Mouse (Mus musculus) ES-E14 (cell line): ENCODE measurements at regions not wholly inside any gene's neighbourhood (a gene's known extent, or its start where the extent isn't known, plus 50 kb on each side); places are given as distances from the start of the nearest gene placed in this dataset.
A peak's percentile ranks its signal among the peaks of the same experiment; 100 is the strongest.

ENCODE experiments used
- DNase-seq: peaks from one replicate; pipeline ENCODE4 v3.0.0-alpha.2; 2013; ENCODE audit warnings: low read depth, low spot score
- H3K27ac ChIP-seq: 2 replicates; pipeline ENCODE4 v1.5.1; 2012; ENCODE audit warnings: low read depth, mild to moderate bottlenecking, low read length, moderate library complexity, mixed read lengths; ENCODE audit not compliant: poor library complexity, insufficient read depth, severe bottlenecking
- H3K36me3 ChIP-seq: 2 replicates; pipeline ENCODE4 v1.6.1; 2012; ENCODE audit warnings: mild to moderate bottlenecking, low read length, moderate library complexity, mixed read lengths; ENCODE audit not compliant: control insufficient read depth, poor library complexity, insufficient read depth, severe bottlenecking
- H3K4me1 ChIP-seq, 2 experiments: fragments of 150-350 bp in 1 of 2; sonication (generic) in 1 of 2; 2 replicates each; pipeline ENCODE4 v1.6.1; 2012; ENCODE audit warnings: low read length in 2 of 2, mild to moderate bottlenecking in 1 of 2, mixed read lengths in 1 of 2; ENCODE audit not compliant: control insufficient read depth in 2 of 2, insufficient read depth in 2 of 2, poor library complexity in 1 of 2
- H3K4me3 ChIP-seq, 2 experiments: fragments of 150-350 bp in 1 of 2; sonication (generic) in 1 of 2; 2 replicates each; pipeline ENCODE4 v1.5.1; 2012; ENCODE audit warnings: low read length in 2 of 2, low read depth in 1 of 2, mild to moderate bottlenecking in 1 of 2, mixed read lengths in 1 of 2; ENCODE audit not compliant: insufficient read depth in 1 of 2, poor library complexity in 1 of 2, severe bottlenecking in 1 of 2
- H3K9ac ChIP-seq: 2 replicates; pipeline ENCODE4 v1.6.1; 2012; ENCODE audit warnings: low read depth, mild to moderate bottlenecking, low read length, mixed read lengths; ENCODE audit not compliant: poor library complexity, insufficient read depth, severe bottlenecking
- H3K9me3 ChIP-seq: fragments of 150-350 bp; sonication (generic); 2 replicates; pipeline ENCODE4 v1.6.1; 2012; ENCODE audit warnings: low read depth, mild to moderate bottlenecking, low read length; ENCODE audit not compliant: control insufficient read depth, insufficient read depth
- CHD2 ChIP-seq: IDR thresholded peaks from 2 replicates; pipeline ENCODE4 v1.6.1; 2014; ENCODE audit warnings: mild to moderate bottlenecking, low read depth, low read length, inconsistent platforms
- HCFC1 ChIP-seq: IDR thresholded peaks from 2 replicates; pipeline ENCODE4 v1.6.1; 2012; ENCODE audit warnings: low read length, inconsistent platforms, borderline replicate concordance; ENCODE audit not compliant: insufficient read depth
- MAFK ChIP-seq: IDR thresholded peaks from 2 replicates; pipeline ENCODE4 v1.6.1; 2014; ENCODE audit warnings: mild to moderate bottlenecking, low read depth, low read length, inconsistent platforms; ENCODE audit not compliant: insufficient read depth
- ZC3H11A ChIP-seq: IDR thresholded peaks from 2 replicates; pipeline ENCODE4 v1.6.1; 2012; ENCODE audit warnings: low read depth, mild to moderate bottlenecking, inconsistent platforms, low read length, borderline replicate concordance
- ZNF384 ChIP-seq: IDR thresholded peaks from 2 replicates; pipeline ENCODE4 v1.6.1; 2012; ENCODE audit warnings: low read depth, low read length, inconsistent platforms
- in situ Hi-C, 2 experiments: fragments of 600-800 bp; cut with MboI; formaldehyde crosslinking; loops; one replicate each; pipeline ENCODE4 v1.15.1; 2025; ENCODE audit warnings: low sequenced_read_pairs in 2 of 2, inconsistent platforms in 1 of 2; ENCODE audit not compliant: unreplicated experiment in 2 of 2

DNA sequence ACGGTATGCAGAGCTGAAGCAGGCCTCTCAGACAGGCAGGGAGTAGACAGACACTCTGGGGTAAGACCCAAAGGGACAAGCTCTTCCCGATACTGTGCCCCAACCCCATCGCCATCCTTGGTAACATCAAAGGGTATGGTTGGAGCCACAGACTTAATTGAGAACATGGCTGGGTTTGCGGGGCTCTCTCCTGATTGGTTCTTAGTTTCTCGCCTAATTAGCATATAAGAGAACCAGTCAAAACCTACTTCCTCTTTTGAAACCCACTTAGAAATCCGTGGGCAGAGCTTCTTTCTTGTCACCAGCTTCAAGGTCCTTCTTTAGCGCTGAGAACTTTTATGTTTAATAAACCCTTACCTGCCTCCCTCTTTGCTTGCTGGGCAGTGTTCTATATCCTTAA, 87.5 kb upstream of the Spaca7 start:
- no peak for TF ChIP-seq ZC3H11A
- TF ChIP-seq MAFK, result no peak
- no peak for TF ChIP-seq HCFC1
- no peak for TF ChIP-seq CHD2
- TF ChIP-seq ZNF384, result no peak
- in situ Hi-C loops, result no loop called here
- no peak for DNase-seq
- H3K36me3 ChIP-seq, result no peaks in the 10 kb centered on the region
- H3K4me3 ChIP-seq, result no peak overlapping the region; a peak in 1 of 4 replicates
- H3K9ac ChIP-seq, result no peak overlapping the region; the same call in 1 of the 2 replicates
- H3K27ac ChIP-seq, result no peak overlapping the region; the same call in 1 of the 2 replicates
- peaks cover 20 to 41% of the 10 kb centered on the region in 2 experiments for H3K4me1 ChIP-seq
- no peaks in the 10 kb centered on the region for H3K9me3 ChIP-seq

DNA sequence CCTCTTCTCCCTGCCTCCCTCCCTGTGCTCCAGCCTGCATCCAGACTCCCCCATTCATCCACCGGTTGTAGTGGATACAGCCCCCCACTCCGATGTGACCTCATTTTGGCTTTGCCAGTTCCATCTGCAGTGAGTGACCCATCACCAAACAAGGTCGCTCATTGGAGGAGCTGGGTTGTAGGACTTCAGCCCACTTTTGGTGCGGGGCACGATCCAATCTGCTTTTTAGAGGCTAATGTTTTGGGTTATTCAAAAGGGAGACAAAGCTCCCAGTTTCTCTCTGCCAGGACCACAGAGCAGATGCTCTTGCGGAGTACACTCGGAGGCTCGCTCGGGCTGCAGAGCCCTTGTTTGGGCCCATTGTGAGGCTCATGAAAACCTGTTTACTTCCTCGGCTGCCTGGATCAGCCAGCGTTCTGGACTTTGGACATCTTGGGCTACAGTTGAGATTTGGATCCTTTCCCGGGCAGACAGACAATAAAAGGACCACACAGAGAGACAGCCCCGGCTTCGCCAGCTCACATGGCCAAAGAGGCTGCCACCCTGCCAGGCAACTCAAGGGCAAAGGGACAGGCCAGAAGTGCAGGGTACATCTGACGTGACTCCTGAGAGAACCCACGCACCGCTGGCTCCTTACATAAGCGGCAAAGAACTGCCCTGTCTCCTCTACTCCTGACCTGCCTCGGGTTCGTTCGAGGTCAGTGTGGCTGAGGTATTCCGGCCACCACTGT, 86.3 kb upstream of the Spaca7 start:
- Histone ChIP-seq H3K9ac (peak overlapping the region; percentile 54; the same call in 1 of the 2 replicates), H3K4me3 (peak overlapping the region; percentile 18 to 39), H3K27ac (peak overlapping the region; percentile 3; the same call in 1 of the 2 replicates), H3K4me1 (peaks cover 20 to 38% of the 10 kb centered on the region in 2 experiments), H3K36me3 (no peaks in the 10 kb centered on the region), H3K9me3 (no peaks in the 10 kb centered on the region)
- no peak for TF ChIP-seq ZNF384
- TF ChIP-seq MAFK, result no peak
- TF ChIP-seq HCFC1, result no peak
- TF ChIP-seq CHD2, result no peak
- no peak for DNase-seq
- in situ Hi-C loops, result no loop called here

DNA sequence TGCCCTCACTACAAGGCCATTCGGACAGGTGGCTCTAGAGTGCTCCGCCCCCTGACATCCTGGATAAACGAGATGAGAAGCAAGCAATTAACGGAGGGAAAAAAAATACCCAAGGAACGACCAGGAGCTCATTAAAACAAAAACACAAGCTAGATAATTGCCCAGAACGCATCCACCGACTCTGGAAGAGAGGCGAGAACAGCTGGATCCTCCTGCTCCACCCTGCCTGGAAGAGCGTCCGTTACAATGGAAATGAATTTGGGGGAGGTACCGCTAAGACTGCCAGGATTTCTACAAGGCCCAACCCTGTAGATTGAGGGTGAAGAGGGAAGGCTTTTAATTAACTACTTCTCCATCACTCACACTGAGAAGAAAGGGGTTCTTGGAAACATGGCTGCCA, 85.6 kb upstream of the Spaca7 start:
- Histone ChIP-seq H3K9me3 (no peaks in the 10 kb centered on the region), H3K9ac (peak overlapping the region; percentile 54; the same call in 1 of the 2 replicates), H3K4me1 (peaks cover 20 to 32% of the 10 kb centered on the region in 2 experiments), H3K4me3 (peak overlapping the region in 1 of 2 experiments; percentile 18; a peak in 2 of 4 replicates), H3K36me3 (no peaks in the 10 kb centered on the region), H3K27ac (peak overlapping the region; percentile 34; the same call in 1 of the 2 replicates)
- DNase-seq, result no peak
- TF ChIP-seq CHD2 (no peak), MAFK (no peak), HCFC1 (no peak), ZNF384 (no peak), ZC3H11A (no peak)
- in situ Hi-C loops, result no loop called here

DNA sequence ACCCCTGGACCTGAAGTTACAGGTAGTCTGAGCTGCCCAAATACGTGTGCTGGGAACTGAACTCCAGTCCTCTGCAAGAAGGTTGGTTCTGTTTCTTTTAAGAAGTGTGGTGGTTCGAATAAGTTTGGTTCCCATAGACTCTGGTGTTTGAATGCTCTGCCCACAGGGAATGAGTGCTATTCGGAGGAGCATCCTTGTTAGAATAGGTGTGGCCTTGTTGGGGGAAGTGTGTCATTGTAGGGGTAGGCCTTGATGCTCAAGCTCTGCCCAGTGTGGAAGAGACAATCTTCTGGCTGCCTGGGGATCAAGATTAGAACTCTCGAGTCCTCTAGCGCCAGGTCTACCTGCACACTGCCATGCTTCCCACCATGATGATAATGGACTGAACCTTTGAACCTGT, 83.6 kb upstream of the Spaca7 start:
- Histone ChIP-seq H3K4me3 (no peak overlapping the region), H3K9me3 (no peaks in the 10 kb centered on the region), H3K36me3 (no peaks in the 10 kb centered on the region), H3K4me1 (peaks cover 13 to 19% of the 10 kb centered on the region in 2 experiments), H3K9ac (no peak overlapping the region), H3K27ac (no peak overlapping the region)
- in situ Hi-C loops, result no loop called here
- TF ChIP-seq CHD2 (no peak), ZC3H11A (no peak), HCFC1 (no peak), ZNF384 (no peak), MAFK (no peak)
- no peak for DNase-seq
